Comparison of ENCODE assay signal across 8 mouse cellular contexts in genomic region chr3:107472198-107472597, GRCm38 (mm10). TPM values are rescaled to one million over a fixed set of nuclear protein-coding genes. Genes with fewer than 3 reads are reported as not detected.
DNase-seq lines count a peak whose midpoint lies in the region; ATAC-seq and TF ChIP-seq lines count a peak whose summit lies in the region.

No protein-coding gene starts in this region.

- peak; percentile 100; the same call in 1 of the 2 replicates for TF ChIP-seq CTCF in gastrocnemius, adult 2 months (IDR thresholded peaks at IDR 0.05)
- peak; percentile 92 for TF ChIP-seq CTCF in bone marrow, adult 2 months (IDR thresholded peaks at IDR 0.05; ENCODE audit: control insufficient read depth, insufficient read depth, low read length)
- TF ChIP-seq CTCF in testis, adult 2 months (IDR thresholded peaks at IDR 0.05; ENCODE audit: control insufficient read depth, insufficient read depth, insufficient replicate concordance, low read depth, low read length), result peak; percentile 95

- no peak for TF ChIP-seq POLR2A in bone marrow, adult 2 months (IDR thresholded peaks at IDR 0.05; ENCODE audit: borderline replicate concordance, control insufficient read depth, low read depth, low read length)
- no peak for TF ChIP-seq POLR2A in testis, adult 2 months (IDR thresholded peaks at IDR 0.05; ENCODE audit: control insufficient read depth, low read depth, low read length)

- no peak overlapping the region for H3K9ac ChIP-seq in intestine, embryonic 16.5 days (ENCODE audit: low read depth, low read length)
- H3K9ac ChIP-seq in midbrain, embryonic 12.5 days (replicated peaks), result no peak overlapping the region

- no peak overlapping the region for H3K4me2 ChIP-seq in intestine, embryonic 16.5 days (ENCODE audit: low read depth, low read length)
- no peak overlapping the region for H3K4me2 ChIP-seq in midbrain, embryonic 12.5 days (replicated peaks)

- no peaks in the 10 kb centered on the region for H3K9me3 ChIP-seq in forebrain, embryonic 10.5 days
- H3K9me3 ChIP-seq in intestine, embryonic 16.5 days (ENCODE audit: control insufficient read depth, low read length), result no peaks in the 10 kb centered on the region
- no peaks in the 10 kb centered on the region for H3K9me3 ChIP-seq in midbrain, embryonic 12.5 days

- H3K27ac ChIP-seq in gastrocnemius, adult 2 months, result no peak overlapping the region
- no peak overlapping the region for H3K27ac ChIP-seq in bone marrow, adult 2 months (ENCODE audit: control insufficient read depth, insufficient read depth, low read depth, low read length, poor library complexity)
- no peak overlapping the region for H3K27ac ChIP-seq in forebrain, embryonic 10.5 days
- H3K27ac ChIP-seq in intestine, embryonic 16.5 days (ENCODE audit: low read length), result no peak overlapping the region
- no peak overlapping the region for H3K27ac ChIP-seq in midbrain, embryonic 12.5 days (replicated peaks)
- no peak overlapping the region for H3K27ac ChIP-seq in testis, adult 2 months (ENCODE audit: control insufficient read depth, insufficient read depth, low read depth, low read length)

- intact Hi-C loops in gastrocnemius, adult 2 months (cut with DNase I), result no loop called here

- peaks cover 10% of the 10 kb centered on the region for H3K27me3 ChIP-seq in forebrain, embryonic 10.5 days (ENCODE audit: poor library complexity, severe bottlenecking)
- H3K27me3 ChIP-seq in intestine, embryonic 16.5 days (replicated peaks; ENCODE audit: control insufficient read depth, insufficient read depth, low read length), result no peaks in the 10 kb centered on the region; the same call in 1 of the 2 replicates
- peaks cover 13% of the 10 kb centered on the region for H3K27me3 ChIP-seq in midbrain, embryonic 12.5 days
- no peaks in the 10 kb centered on the region for H3K27me3 ChIP-seq in testis, adult 2 months (ENCODE audit: control insufficient read depth, insufficient read depth, low read length)

- peak; percentile 52 for DNase-seq in gastrocnemius, adult 2 months
- no peak for DNase-seq in gastrocnemius, postnatal 25 days
- peak; percentile 43 to 44 for DNase-seq in B cell, adult 2 months
- peak; percentile 38 for DNase-seq in forebrain, embryonic 10.5 days (ENCODE audit: extremely low spot score, low spot score)

- no peaks in the 10 kb centered on the region for H3K4me1 ChIP-seq in bone marrow, adult 2 months (ENCODE audit: control insufficient read depth, insufficient read depth, low read length)
- H3K4me1 ChIP-seq in forebrain, embryonic 10.5 days, result peaks cover 3% of the 10 kb centered on the region; the same call in 1 of the 2 replicates
- H3K4me1 ChIP-seq in intestine, embryonic 16.5 days (ENCODE audit: control insufficient read depth, insufficient read depth, low read length), result no peaks in the 10 kb centered on the region
- 0 out of 2 replicates have a peak, but pooled peaks cover 3% of the 10 kb centered on the region for H3K4me1 ChIP-seq in midbrain, embryonic 12.5 days
- no peaks in the 10 kb centered on the region for H3K4me1 ChIP-seq in testis, adult 2 months (ENCODE audit: control insufficient read depth, insufficient read depth, low read length)

- 24% methylated on average over 6 of the region's 6 CpGs for WGBS in bone marrow, adult 2 months
- WGBS in forebrain, embryonic 10.5 days, result 43% methylated on average over 6 of the region's 6 CpGs
- 35% methylated on average over 6 of the region's 6 CpGs for WGBS in intestine, embryonic 16.5 days
- WGBS in midbrain, embryonic 12.5 days, result 44% methylated on average over 6 of the region's 6 CpGs

- no peaks in the 10 kb centered on the region for H3K36me3 ChIP-seq in forebrain, embryonic 10.5 days (replicated peaks)
- H3K36me3 ChIP-seq in intestine, embryonic 16.5 days (ENCODE audit: control insufficient read depth, insufficient read depth, low read length), result no peaks in the 10 kb centered on the region
- H3K36me3 ChIP-seq in midbrain, embryonic 12.5 days, result no peaks in the 10 kb centered on the region
- H3K36me3 ChIP-seq in testis, adult 2 months (ENCODE audit: control insufficient read depth, insufficient read depth, low read length), result no peaks in the 10 kb centered on the region

- ATAC-seq in intestine, embryonic 16.5 days, result peak; percentile 62; the same call in 1 of the 2 replicates
- peak; percentile 72 for ATAC-seq in midbrain, embryonic 12.5 days (ENCODE audit: low FRiP score, low read depth)

- no peak overlapping the region for H3K4me3 ChIP-seq in gastrocnemius, adult 2 months
- no peak overlapping the region for H3K4me3 ChIP-seq in bone marrow, adult 2 months (replicated peaks; ENCODE audit: control insufficient read depth, low read depth, low read length)
- no peak overlapping the region for H3K4me3 ChIP-seq in forebrain, embryonic 10.5 days
- H3K4me3 ChIP-seq in intestine, embryonic 16.5 days (ENCODE audit: low read length), result no peak overlapping the region
- no peak overlapping the region for H3K4me3 ChIP-seq in midbrain, embryonic 12.5 days
- no peak overlapping the region for H3K4me3 ChIP-seq in testis, adult 2 months (ENCODE audit: control insufficient read depth, low read depth, low read length)

RNA-seq across cellular contexts. Expression of gene Kcnc4, which starts 12.8 kb away (rescaled TPM):
- total RNA-seq in gastrocnemius, adult 2 months (2021), result 10 to 100 TPM; 51.9 to 72.3 TPM
- 10 to 100 TPM; 87.0 to 94.0 TPM for total RNA-seq in gastrocnemius, postnatal 25 days (2021)
- polyA plus RNA-seq in bone marrow, adult 2 months (2011; ENCODE audit: insufficient read depth, insufficient read length, low replicate concordance, missing spikeins), result not detected in 2 replicates
- not detected in 2 replicates for polyA plus RNA-seq in forebrain, embryonic 10.5 days (2016; fragmentation: Nextera tagmentation; extraction: Ambion mirVana)
- polyA plus RNA-seq in intestine, embryonic 16.5 days (2015; fragmentation: Nextera tagmentation; extraction: Ambion mirVana), result 0.05 TPM in 1 of 2 replicates, not detected in the other
- 0.47 and 0.51 TPM in 2 replicates for polyA plus RNA-seq in midbrain, embryonic 12.5 days (2016; fragmentation: Nextera tagmentation; extraction: Ambion mirVana)
- 0.07 and 1.8 TPM in 2 replicates for polyA plus RNA-seq in testis, adult 2 months (2012; rRNA removed)

RNA-seq across cellular contexts. Expression of gene Slc6a17, which starts 45.6 kb away (rescaled TPM):
- total RNA-seq in gastrocnemius, adult 2 months (2021), result under 1 TPM; 0.28 to 0.81 TPM
- total RNA-seq in gastrocnemius, postnatal 25 days (2021), result under 1 TPM; 0.41 to 0.46 TPM
- polyA plus RNA-seq in bone marrow, adult 2 months (2011; ENCODE audit: insufficient read depth, insufficient read length, low replicate concordance, missing spikeins), result 0.62 TPM in 1 of 2 replicates, not detected in the other
- polyA plus RNA-seq in forebrain, embryonic 10.5 days (2016; fragmentation: Nextera tagmentation; extraction: Ambion mirVana), result 2.4 and 3.7 TPM in 2 replicates
- polyA plus RNA-seq in intestine, embryonic 16.5 days (2015; fragmentation: Nextera tagmentation; extraction: Ambion mirVana), result 0.97 and 1.1 TPM in 2 replicates
- 4.2 and 4.5 TPM in 2 replicates for polyA plus RNA-seq in midbrain, embryonic 12.5 days (2016; fragmentation: Nextera tagmentation; extraction: Ambion mirVana)
- 0.88 and 1.00 TPM in 2 replicates for polyA plus RNA-seq in testis, adult 2 months (2012; rRNA removed)
